Comparison of ENCODE assay signal across 10 mouse cellular contexts in the genomic region with DNA sequence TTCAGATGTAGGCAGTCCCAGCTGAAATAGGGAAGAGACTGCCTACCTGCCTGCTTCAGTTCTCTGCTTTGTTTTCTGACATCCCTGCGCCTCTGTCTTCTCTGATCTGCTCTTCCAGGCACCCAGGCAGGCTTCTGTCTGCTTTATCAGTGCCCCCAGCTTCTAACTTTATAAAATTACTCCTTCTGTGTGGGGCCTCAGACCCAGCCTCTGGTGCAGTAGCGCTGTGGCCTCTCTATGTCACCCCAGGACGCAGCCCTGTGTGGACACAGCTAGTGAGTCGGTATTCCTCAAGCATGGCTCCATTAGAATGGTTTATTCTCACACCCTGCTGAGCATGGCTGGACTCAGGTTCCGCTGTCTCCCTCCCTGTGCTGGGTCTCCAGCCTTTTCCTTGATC. TPM values are rescaled to one million over a fixed set of nuclear protein-coding genes. Genes with fewer than 3 reads are reported as not detected.
A peak's percentile ranks its signal among the peaks of the same experiment; 100 is the strongest.
DNase-seq lines count a peak whose midpoint lies in the region; ATAC-seq and TF ChIP-seq lines count a peak whose summit lies in the region.
"Had no signal": no experiment of that assay in that cellular context is flagged by ENCODE, and none has a peak within 500 bp of the region (broad histone marks: within the 10 kb centered on the region; RNA-seq: fewer than 3 reads in every experiment).

No protein-coding gene starts in this region.

- H3K36me3 ChIP-seq in forebrain, embryonic 10.5 days (replicated peaks): no peaks in the 10 kb centered on the region
- H3K36me3 ChIP-seq in forebrain, postnatal 0 days (ENCODE audit: insufficient read depth): no peaks in the 10 kb centered on the region
- no peaks in the 10 kb centered on the region for H3K36me3 ChIP-seq in kidney, embryonic 14.5 days (ENCODE audit: control insufficient read depth, insufficient read depth, low read length)
- no peaks in the 10 kb centered on the region for H3K36me3 ChIP-seq in embryonic facial prominence, embryonic 12.5 days
- no peaks in the 10 kb centered on the region for H3K36me3 ChIP-seq in liver, embryonic 16.5 days (ENCODE audit: control insufficient read depth, insufficient read depth)

- no peaks in the 10 kb centered on the region for H3K27me3 ChIP-seq in forebrain, embryonic 10.5 days (ENCODE audit: poor library complexity, severe bottlenecking)
- H3K27me3 ChIP-seq in forebrain, postnatal 0 days (ENCODE audit: insufficient read depth, low read length): no peaks in the 10 kb centered on the region
- no peaks in the 10 kb centered on the region for H3K27me3 ChIP-seq in kidney, embryonic 14.5 days (ENCODE audit: control insufficient read depth, insufficient read depth, low read length)
- H3K27me3 ChIP-seq in embryonic facial prominence, embryonic 12.5 days: no peaks in the 10 kb centered on the region
- no peaks in the 10 kb centered on the region for H3K27me3 ChIP-seq in liver, embryonic 16.5 days (ENCODE audit: control insufficient read depth, insufficient read depth, low read depth, low read length)

- WGBS in forebrain, embryonic 10.5 days: 66% methylated on average over 5 of the region's 5 CpGs
- WGBS in forebrain, postnatal 0 days: 73% methylated on average over 5 of the region's 5 CpGs
- WGBS in kidney, embryonic 14.5 days: 61% methylated on average over 5 of the region's 5 CpGs
- WGBS in embryonic facial prominence, embryonic 12.5 days: 76% methylated on average over 5 of the region's 5 CpGs
- WGBS in liver, embryonic 16.5 days (ENCODE audit: insufficient replicate concordance): 19% methylated on average over 5 of the region's 5 CpGs

- H3K4me1 ChIP-seq in forebrain, embryonic 10.5 days: peaks cover 28% of the 10 kb centered on the region
- H3K4me1 ChIP-seq in forebrain, postnatal 0 days (ENCODE audit: insufficient read depth): no peaks in the 10 kb centered on the region
- peaks cover 5% of the 10 kb centered on the region; the same call in 1 of the 2 replicates for H3K4me1 ChIP-seq in kidney, embryonic 14.5 days (ENCODE audit: control insufficient read depth, insufficient read depth, low read length)
- peaks cover 3% of the 10 kb centered on the region; the same call in 1 of the 2 replicates for H3K4me1 ChIP-seq in embryonic facial prominence, embryonic 12.5 days
- peaks cover 20% of the 10 kb centered on the region for H3K4me1 ChIP-seq in liver, embryonic 16.5 days (ENCODE audit: control insufficient read depth, low read depth, low read length)

- no peak overlapping the region for H3K9ac ChIP-seq in forebrain, postnatal 0 days
- H3K9ac ChIP-seq in kidney, embryonic 14.5 days (ENCODE audit: low read depth, low read length): no peak overlapping the region
- H3K9ac ChIP-seq in embryonic facial prominence, embryonic 12.5 days: no peak overlapping the region
- no peak overlapping the region for H3K9ac ChIP-seq in liver, embryonic 16.5 days (ENCODE audit: low read depth, low read length)

- no peak overlapping the region for H3K4me3 ChIP-seq in forebrain, embryonic 10.5 days
- no peak overlapping the region for H3K4me3 ChIP-seq in forebrain, postnatal 0 days (ENCODE audit: low read depth, low read length)
- no peak overlapping the region for H3K4me3 ChIP-seq in kidney, embryonic 14.5 days (ENCODE audit: low read length)
- H3K4me3 ChIP-seq in embryonic facial prominence, embryonic 12.5 days: no peak overlapping the region
- H3K4me3 ChIP-seq in liver, embryonic 16.5 days (ENCODE audit: low read depth, low read length): no peak overlapping the region

- no peak for ATAC-seq in forebrain, postnatal 0 days
- ATAC-seq in kidney, embryonic 14.5 days (ENCODE audit: low FRiP score, low TSS enrichment): no peak
- ATAC-seq in embryonic facial prominence, embryonic 12.5 days (ENCODE audit: insufficient number of reproducible peaks, insufficient read depth, low FRiP score, low TSS enrichment): no peak
- no peak for ATAC-seq in liver, embryonic 16.5 days (ENCODE audit: low read depth)

- H3K27ac ChIP-seq in forebrain, embryonic 10.5 days: peak overlapping the region; percentile 21; the same call in 1 of the 2 replicates
- no peak overlapping the region for H3K27ac ChIP-seq in forebrain, postnatal 0 days (ENCODE audit: low read depth, low read length)
- peak overlapping the region; percentile 57; the same call in 1 of the 2 replicates for H3K27ac ChIP-seq in kidney, embryonic 14.5 days (ENCODE audit: low read depth, low read length)
- peak overlapping the region; percentile 52; the same call in 1 of the 2 replicates for H3K27ac ChIP-seq in embryonic facial prominence, embryonic 12.5 days
- peak overlapping the region; percentile 71 for H3K27ac ChIP-seq in liver, embryonic 16.5 days (ENCODE audit: low read length)

- H3K4me2 ChIP-seq in forebrain, postnatal 0 days (ENCODE audit: low read depth): no peak overlapping the region
- no peak overlapping the region for H3K4me2 ChIP-seq in kidney, embryonic 14.5 days (replicated peaks; ENCODE audit: low read depth, low read length)
- H3K4me2 ChIP-seq in embryonic facial prominence, embryonic 12.5 days (replicated peaks): no peak overlapping the region
- H3K4me2 ChIP-seq in liver, embryonic 16.5 days (ENCODE audit: low read depth, low read length): no peak overlapping the region

- no peak for TF ChIP-seq CTCF in forebrain, postnatal 0 days (IDR thresholded peaks at IDR 0.05; ENCODE audit: low read depth)

- DNase-seq in forebrain, embryonic 10.5 days (ENCODE audit: extremely low spot score, low spot score): no peak
- DNase-seq in forebrain, postnatal 0 days: no peak
- DNase-seq in kidney, postnatal 36 days: no peak
- no peak for DNase-seq in layer of hippocampus, postnatal 10 days (ENCODE audit: low spot score in 2 of 2)
- DNase-seq in spleen, postnatal 10 days (ENCODE audit: low spot score in 2 of 2): no peak
- DNase-seq: cerebellum, postnatal 36 days had no signal

- H3K9me3 ChIP-seq in forebrain, embryonic 10.5 days: no peaks in the 10 kb centered on the region
- H3K9me3 ChIP-seq in forebrain, postnatal 0 days (ENCODE audit: low read length): no peaks in the 10 kb centered on the region
- no peaks in the 10 kb centered on the region for H3K9me3 ChIP-seq in kidney, embryonic 14.5 days (ENCODE audit: control insufficient read depth, low read length)
- H3K9me3 ChIP-seq in embryonic facial prominence, embryonic 12.5 days: no peaks in the 10 kb centered on the region
- no peaks in the 10 kb centered on the region for H3K9me3 ChIP-seq in liver, embryonic 16.5 days (replicated peaks; ENCODE audit: control insufficient read depth, low read length)

RNA-seq across cellular contexts. Expression of gene Arhgef17, which starts 18.1 kb away (rescaled TPM):
- 6.5 TPM in 2 replicates for polyA plus RNA-seq in forebrain, embryonic 10.5 days (2016; fragmentation: Nextera tagmentation; extraction: Ambion mirVana)
- total RNA-seq in forebrain, postnatal 0 days (2014; rRNA removed): 47.9 and 52.7 TPM in 2 replicates
- 9.8 and 12.5 TPM in 2 replicates for polyA plus RNA-seq in forebrain, postnatal 0 days (2015; fragmentation: Nextera tagmentation; extraction: Ambion mirVana)
- 11.6 and 15.5 TPM in 2 replicates for polyA plus RNA-seq in kidney, embryonic 14.5 days (2014; fragmentation: Nextera tagmentation; extraction: Ambion mirVana)
- polyA plus RNA-seq in embryonic facial prominence, embryonic 12.5 days (2016; fragmentation: Nextera tagmentation; extraction: Ambion mirVana): 11.0 and 11.1 TPM in 2 replicates
- 0.57 and 0.87 TPM in 2 replicates for polyA plus RNA-seq in liver, embryonic 16.5 days (2015; fragmentation: Nextera tagmentation; extraction: Ambion mirVana)
- 10 to 100 TPM; 76.5 to 81.6 TPM for total RNA-seq in layer of hippocampus, postnatal 10 days (2021)

RNA-seq across cellular contexts. Expression of gene P2ry6, which starts 24.4 kb away (rescaled TPM):
- polyA plus RNA-seq in forebrain, embryonic 10.5 days (2016; fragmentation: Nextera tagmentation; extraction: Ambion mirVana): 1.5 and 2.0 TPM in 2 replicates
- total RNA-seq in forebrain, postnatal 0 days (2014; rRNA removed): 1.2 and 2.3 TPM in 2 replicates
- 3.1 and 3.8 TPM in 2 replicates for polyA plus RNA-seq in forebrain, postnatal 0 days (2015; fragmentation: Nextera tagmentation; extraction: Ambion mirVana)
- 3.6 and 4.4 TPM in 2 replicates for polyA plus RNA-seq in kidney, embryonic 14.5 days (2014; fragmentation: Nextera tagmentation; extraction: Ambion mirVana)
- polyA plus RNA-seq in embryonic facial prominence, embryonic 12.5 days (2016; fragmentation: Nextera tagmentation; extraction: Ambion mirVana): 2.7 and 3.6 TPM in 2 replicates
- polyA plus RNA-seq in liver, embryonic 16.5 days (2015; fragmentation: Nextera tagmentation; extraction: Ambion mirVana): 4.9 and 6.3 TPM in 2 replicates
- 1 to 10 TPM; 4.0 TPM for total RNA-seq in layer of hippocampus, postnatal 10 days (2021)
- total RNA-seq: MEL had no signal
